Mouse (Mus musculus) frontal cortex, postnatal 10 days (tissue): Measurements from ENCODE around the gene Slc29a1.

Experiments used
- DNase-seq, 2 experiments: peaks; one replicate each; pipeline ENCODE4 v3.0.0; 2022; ENCODE audit warnings: low spot score in 2 of 2, mixed read lengths in 1 of 2

Gene Slc29a1

DNA sequence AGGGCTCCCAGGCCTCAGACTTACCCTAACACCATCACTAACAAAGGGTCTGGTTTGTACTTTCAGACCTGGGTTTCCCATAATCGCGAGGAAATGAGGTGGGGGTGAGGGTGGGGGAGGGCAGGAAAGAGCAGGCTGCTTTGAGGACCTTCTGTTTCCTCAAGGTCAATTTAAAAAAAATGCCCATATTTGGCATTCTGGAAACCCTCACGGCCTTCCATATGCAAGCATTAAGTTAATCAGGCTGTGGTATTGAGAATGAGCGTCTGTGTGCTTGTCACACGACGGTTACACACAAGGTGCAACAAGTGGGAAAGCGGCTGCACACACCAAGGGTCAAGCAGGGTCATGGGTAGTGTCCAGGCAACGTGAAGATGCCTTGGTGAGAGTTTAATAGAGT is 12.6 kb upstream of the Slc29a1 start:
- DNase-seq: no peak

DNA sequence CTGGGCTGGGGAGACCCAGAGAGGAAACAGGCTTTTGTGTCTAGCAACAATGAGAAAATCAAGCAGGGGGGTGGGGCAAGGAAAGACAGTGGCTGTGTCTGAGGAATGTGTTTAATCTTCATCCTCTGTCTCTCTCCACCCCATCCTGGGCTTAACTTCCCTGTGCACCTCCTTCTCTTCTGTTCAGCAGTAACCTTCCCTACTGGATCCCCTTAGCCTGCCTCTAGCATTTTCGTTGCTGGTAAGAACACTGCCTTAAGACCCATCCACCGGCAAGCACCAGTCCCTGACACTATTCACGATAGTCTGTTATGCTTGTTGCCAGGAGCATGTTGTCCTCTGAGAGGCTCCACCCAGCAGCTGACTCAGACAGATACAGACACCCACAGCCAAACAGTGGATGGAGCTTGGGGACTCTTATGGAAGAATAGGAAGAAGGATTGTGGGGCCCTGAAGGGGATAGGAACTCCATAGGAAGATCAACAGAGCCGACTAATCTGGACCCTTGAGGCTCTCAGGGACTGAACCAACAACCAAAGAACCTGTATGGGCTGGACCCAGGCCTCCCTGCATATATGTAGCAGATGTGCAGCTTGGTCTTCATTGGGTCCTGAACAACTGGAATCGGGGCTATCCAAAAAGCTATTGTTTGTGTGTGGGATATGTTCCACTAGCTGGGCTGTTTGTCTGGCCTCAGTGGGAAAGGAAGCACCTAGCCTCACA is 10.9 kb upstream of the Slc29a1 start:
- no peak for DNase-seq

DNA sequence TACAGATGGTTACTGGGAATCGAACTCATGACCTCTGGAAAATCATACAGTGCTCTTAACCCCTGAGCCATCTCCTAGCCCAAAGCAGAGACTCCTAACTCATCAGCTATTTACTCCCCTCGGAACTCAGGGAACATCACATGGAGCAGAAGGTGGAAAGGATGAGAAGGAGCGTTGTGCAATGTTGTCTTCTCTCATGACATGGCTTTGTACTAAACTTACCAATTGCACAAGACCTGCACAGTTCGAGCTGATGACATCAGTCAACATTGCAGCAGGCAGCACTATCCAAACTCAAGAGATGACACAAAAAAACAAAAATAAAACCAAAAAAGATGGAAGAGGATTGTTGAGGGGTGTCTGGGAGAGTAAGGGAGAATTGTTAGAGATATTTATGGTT is 9.0 kb upstream of the Slc29a1 start:
- DNase-seq: no peak

- no peak for DNase-seq
These were observed 7.8 kb upstream of the Slc29a1 start for GRCm38 (mm10) chr17:45606992-45607879.

DNA sequence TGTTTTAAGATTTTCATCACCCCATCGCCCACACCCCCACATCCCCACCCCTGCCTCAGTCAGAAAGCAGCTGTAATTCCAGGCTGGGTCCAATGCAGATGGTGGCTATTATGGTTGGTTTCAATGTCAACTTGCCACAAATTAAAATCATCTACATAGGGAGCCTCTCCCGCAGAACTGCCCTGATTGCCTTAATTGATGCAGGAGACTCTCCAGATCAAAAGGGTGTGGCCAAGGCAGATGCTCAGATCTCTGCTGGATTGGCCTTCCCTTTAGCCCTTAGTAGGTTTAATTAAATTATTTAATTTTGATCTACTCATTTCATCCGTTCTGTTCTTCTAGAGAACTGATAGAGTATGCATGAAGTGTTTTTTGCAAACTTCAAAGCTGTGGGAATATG is 3.6 kb upstream of the Slc29a1 start:
- no peak for DNase-seq

DNA sequence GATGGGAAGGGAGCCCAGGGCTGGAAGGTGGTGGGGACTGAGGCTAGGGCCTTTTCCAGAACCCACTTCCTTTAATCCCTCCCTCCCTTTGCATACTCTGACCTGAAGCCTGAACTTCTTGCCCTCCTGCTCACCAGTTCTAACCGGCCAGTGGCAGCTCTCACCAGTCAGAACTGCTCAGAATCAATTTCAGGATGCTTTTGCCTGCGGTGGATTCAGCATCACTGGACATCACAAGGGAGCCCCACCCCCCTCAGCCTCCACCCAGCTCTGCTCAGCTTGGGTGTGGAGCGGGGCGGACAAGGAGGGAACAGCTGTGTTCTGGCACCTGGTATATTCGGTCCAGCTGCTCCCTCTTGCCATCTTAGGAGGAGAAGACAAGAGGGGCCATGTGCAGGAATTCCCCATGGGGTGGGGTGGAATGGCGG is 2.5 kb upstream of the Slc29a1 start, which contains the start of gene Mymx:
TSS of gene Mymx (minus strand) at position 226 of the 428 bp plus-strand sequence.
- DNase-seq: no peak

GRCm38 (mm10) chr17:45601325-45601724 is 1.9 kb upstream of the Slc29a1 start:
- DNase-seq: no peak

DNA sequence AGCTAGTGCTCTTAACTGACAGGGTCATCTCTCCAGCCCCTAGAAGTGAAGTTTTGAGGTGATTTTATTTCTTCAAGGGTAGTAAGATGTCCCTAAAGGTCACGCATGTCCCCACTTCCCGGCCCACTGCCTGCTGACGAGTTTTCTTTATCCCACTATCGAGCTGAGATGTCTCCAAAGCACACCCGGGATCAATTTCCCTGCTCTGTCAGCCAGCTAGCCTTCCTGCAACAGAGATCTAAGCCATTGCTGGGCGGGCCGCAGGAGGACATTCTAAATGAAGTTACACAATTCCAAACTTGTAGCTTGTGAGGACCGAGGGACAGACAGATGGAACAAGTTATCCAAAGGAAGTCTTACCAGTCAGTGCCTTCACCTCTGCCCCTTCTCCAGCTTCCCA is 861 bp upstream of the Slc29a1 start:
- no peak for DNase-seq

DNA sequence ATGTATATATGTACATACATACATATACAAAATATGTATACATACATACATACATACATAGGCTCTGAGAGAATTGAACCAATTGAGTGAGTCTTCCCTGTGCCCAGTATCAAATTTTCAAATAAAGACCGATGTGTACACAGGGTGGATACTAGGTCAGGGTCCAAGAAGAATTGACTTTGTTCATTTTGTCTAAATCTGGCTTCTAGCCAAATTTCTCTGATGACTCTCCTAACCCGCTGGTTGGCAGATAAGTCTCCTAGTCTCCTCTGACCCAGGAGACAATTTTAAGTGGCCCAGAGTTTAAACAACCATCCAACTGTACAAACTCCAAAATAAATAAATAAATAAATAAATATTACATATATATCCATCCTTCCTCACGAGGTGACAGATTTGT is 515 bp downstream of the Slc29a1 start:
- DNase-seq: no peak

DNA sequence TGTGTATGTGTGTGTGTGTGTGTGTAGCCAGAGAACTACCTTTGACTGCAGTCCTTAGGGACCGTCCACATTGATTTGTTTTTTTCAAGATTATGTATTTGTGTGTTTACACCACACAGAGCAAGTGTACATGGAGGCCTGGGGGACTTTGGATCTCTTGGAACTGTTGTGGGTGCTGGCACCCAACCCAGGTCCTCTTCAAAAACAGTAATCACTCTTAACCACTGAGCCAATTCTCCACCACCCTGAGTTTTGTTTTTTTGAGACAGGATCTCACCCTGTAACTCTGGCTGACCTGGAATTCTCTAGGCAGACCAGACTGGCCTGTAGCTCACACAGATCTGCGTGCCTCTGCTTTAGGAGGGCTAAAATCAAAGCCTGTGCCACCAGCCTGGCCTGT is 1.0 kb downstream of the Slc29a1 start:
- DNase-seq: no peak

- DNase-seq: no peak
These were observed 1.6 kb downstream of the Slc29a1 start for GRCm38 (mm10) chr17:45597787-45598186.

DNA sequence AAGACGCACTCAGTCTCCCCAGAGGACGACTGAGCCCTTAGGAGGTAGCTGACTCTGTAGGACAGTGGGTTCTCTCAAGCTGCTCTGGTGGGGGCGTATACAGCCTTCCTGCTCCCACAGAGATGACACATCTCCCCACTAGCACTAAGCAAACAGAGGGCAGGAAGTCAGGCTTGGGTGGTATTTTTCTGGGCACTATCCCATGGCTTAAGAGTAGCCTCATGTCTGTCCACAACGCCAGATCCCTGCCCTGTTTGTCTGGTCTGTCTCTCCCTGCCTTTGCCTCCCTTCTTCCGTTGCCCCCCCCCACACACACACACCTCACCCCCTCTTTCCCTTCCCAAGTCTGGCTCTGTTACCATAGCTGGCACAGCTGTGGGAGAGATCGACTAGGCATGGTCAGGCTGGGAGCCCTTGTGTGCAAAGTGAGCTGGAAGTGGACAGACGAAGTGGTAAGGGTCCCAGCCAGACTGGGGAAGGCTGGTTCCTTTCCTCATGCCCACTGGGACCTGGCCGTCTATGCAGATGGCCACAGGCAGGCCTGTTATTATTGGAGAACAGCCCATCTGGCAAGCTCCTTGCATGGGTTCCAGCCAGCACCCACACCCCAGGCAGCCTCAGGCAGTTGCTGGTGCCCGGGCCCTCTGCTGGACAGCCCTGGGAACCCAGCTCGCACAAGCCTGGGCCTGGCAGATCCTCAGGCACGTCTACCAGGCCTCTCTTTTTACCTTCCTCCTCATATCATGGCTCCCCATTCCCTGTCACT is 2.6 kb downstream of the Slc29a1 start:
- peak; percentile 60 to 65 for DNase-seq

GRCm38 (mm10) chr17:45595736-45596390 is 3.5 kb downstream of the Slc29a1 start:
- no peak for DNase-seq

- DNase-seq: peak in 1 of 2 experiments; percentile 68
These were observed 4.3 kb downstream of the Slc29a1 start for GRCm38 (mm10) chr17:45594881-45595735.

DNA sequence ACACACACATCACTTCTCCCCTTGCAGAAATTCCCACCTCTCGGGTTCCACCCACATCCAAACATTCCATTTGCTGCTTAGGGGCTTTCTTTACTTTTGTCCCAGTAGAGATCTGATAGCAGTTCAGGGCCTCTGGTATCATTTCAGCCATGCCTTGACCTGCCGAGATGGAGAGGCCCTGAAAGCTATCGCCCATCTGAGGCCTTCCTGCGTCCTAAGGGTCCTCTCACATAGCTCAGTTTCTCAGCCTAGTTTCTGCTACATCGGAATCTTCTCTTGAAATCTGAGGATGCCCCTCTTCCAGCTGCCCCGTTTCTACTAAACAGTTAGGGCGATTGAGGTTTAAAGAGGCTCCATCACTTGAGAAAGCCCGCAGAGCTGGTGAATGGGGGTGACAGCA is 5.2 kb downstream of the Slc29a1 start:
- DNase-seq: no peak

- DNase-seq: no peak
These were observed 5.9 kb downstream of the Slc29a1 start for GRCm38 (mm10) chr17:45593479-45593878.

DNA sequence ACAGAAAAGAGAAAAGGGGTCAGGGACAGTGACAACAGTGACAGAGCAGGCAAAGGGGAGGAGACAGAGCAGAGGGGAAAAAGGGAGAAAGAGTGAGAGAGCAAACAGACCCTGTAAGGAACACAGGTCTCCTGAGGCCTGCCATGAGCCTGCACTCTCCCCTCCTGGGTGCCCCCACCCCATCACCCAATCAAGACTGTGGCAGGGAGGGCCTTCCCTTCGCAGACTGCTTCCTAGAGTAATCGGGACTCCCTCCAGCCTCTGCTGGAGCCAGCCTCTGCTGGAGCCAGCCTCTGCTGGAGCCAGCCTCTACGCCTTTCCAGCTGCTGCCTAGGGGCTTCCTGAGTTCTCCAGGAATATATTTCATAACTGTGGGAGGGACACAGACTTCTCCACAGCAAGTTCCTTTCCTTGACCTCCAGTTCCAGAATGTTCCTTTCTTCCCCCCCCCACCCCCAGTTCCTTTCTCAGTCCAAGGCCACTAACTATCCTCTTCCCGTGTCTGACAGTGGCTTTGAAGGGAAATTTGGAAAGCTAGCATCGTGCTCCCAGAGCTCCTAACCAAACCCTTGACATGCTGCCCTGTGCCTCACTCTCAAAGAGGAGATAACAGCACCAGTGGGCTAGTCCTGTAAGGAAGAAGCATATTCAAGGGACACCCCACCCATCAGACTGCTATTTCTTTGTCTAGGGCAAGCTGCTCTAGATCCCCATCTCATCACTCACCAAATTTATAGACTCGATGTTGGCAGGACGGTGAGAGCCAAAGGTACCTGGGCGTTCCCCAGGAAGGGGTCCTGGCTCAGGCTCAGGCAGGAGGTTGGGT is 6.6 kb downstream of the Slc29a1 start:
- no peak for DNase-seq

DNA sequence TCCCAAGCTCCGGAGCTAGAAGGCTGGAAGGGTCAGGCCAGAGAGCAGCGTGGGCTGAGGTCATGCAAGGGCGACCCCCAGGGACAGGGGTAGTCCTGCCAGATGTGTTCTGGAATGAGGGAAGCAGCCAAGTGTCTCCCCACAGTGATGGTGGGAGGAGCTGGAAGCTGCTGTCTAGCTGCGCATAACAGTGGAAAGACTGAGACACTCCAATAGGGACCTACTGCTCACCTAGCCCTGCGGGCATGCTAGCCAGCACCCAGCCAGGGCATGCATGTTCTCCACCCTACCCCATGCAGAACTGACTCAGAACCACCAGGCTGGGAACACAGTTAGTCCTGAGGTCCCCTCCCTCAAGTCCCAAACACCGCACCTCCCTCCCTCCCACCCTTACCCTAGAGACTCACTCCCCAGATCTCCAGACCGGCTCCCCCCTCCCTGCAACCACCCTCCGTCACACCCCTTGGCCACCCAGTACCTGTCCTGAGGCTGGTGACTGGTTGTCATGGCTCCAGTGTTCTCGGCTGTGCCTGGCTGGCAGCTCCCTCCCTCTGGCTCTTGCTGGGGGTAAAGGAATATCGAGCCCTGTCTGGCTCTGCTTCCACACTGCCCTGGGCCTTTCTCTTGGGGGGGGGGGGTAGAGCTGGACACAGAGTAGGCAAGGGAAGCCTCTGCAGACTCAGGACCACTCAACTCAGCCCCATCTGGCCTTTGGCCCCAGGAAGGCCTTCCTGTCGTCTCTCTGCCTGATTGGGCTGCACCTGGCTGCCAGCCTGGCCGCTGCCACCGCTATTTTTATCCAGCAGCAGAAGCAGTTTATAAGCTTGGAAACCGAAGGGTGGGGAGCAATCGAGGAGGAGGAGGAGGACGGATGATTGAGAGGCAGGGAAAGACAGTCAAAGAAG is 7.5 kb downstream of the Slc29a1 start:
- DNase-seq: no peak

- DNase-seq: no peak
These were observed 9.0 kb downstream of the Slc29a1 start for GRCm38 (mm10) chr17:45590410-45590809.
